Mouse (Mus musculus) liver, postnatal 0 days (tissue): ENCODE results near the gene Uchl4.

Experiments
- CTCF ChIP-seq: sonication (generic); IDR thresholded peaks from 2 replicates; pipeline ENCODE4 v1.5.1; 2016; ENCODE audit warnings: antibody characterized with exemption, low read depth
- EP300 ChIP-seq: IDR thresholded peaks from 2 replicates; pipeline ENCODE4 v1.6.1; 2016; ENCODE audit warnings: antibody characterized with exemption, low read depth, mild to moderate bottlenecking

- TF ChIP-seq CTCF = no peak
- TF ChIP-seq EP300 = no peak
Measured at GRCm38 (mm10) chr9:64242381-64242831, 7.4 kb downstream of the Uchl4 start.
